Mouse (Mus musculus) E14TG2a.4 (cell line): ENCODE measurements at regions not wholly inside any gene's neighbourhood (a gene's known extent, or its start where the extent isn't known, plus 50 kb on each side); places are given as distances from the start of the nearest gene placed in this dataset.
A peak's percentile ranks its signal among the peaks of the same experiment; 100 is the strongest.

Source experiments
- H3K27me3 ChIP-seq: 2 replicates; pipeline ENCODE4 v1.6.1; 2014; ENCODE audit warnings: low read length, control low read depth; ENCODE audit not compliant: insufficient read depth
- H3K36me3 ChIP-seq: 2 replicates; pipeline ENCODE4 v1.6.1; 2014; ENCODE audit warnings: low read length, control low read depth; ENCODE audit not compliant: insufficient read depth
- H3K4me1 ChIP-seq: replicated peaks from 2 replicates; pipeline ENCODE4 v1.6.1; 2014; ENCODE audit warnings: low read depth, low read length, control low read depth
- H3K4me3 ChIP-seq: replicated peaks from 2 replicates; pipeline ENCODE4 v1.5.1; 2014; ENCODE audit warnings: mild to moderate bottlenecking, low read length
- H3K9me3 ChIP-seq: 2 replicates; pipeline ENCODE4 v1.6.1; 2014; ENCODE audit warnings: low read length, control low read depth
- CTCF ChIP-seq: conservative IDR thresholded peaks from 2 replicates; pipeline ENCODE4 v1.5.1; 2014; ENCODE audit warnings: low read length
- NANOG ChIP-seq: IDR thresholded peaks from 2 replicates; pipeline ENCODE4 v1.6.1; 2014; ENCODE audit warnings: borderline replicate concordance, low read length, mixed read lengths
- POU5F1 ChIP-seq: IDR thresholded peaks from 2 replicates; pipeline ENCODE4 v1.6.1; 2014; ENCODE audit warnings: low read length, borderline replicate concordance

DNA sequence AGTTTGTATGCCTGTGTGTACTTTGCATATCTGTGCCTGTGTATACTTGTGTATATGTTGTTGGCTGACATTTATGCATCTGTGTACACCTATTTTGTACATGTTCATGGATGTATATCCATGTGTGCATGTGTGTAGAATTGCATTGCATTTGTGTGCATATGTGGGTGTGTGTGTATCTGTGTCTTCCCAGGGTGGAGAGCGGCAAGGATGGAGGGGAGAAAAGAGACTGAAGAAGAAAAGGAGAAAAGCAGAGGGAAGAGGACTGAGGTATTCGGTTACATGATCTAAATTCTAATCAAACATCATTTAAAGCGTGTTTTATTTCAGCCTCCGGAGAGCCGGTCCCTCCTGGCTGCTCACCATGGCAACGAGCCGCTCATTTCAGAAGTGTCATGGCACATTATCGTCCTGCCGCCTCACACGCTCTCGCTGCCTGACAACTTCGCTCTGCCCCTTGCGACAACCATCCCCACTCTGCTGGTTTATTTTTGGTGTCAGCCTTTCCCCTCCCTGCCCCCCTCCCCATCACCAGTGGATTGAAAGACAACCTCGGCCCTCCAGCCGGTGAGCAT is 58.6 kb downstream of the Mrm1 start:
- TF ChIP-seq CTCF (no peak), POU5F1 (no peak), NANOG (no peak)
- Histone ChIP-seq H3K27me3 (peaks cover 35% of the 10 kb centered on the region), H3K36me3 (no peaks in the 10 kb centered on the region), H3K4me3 (no peak overlapping the region), H3K4me1 (peaks cover 23% of the 10 kb centered on the region), H3K9me3 (peaks cover 4% of the 10 kb centered on the region; the same call in 1 of the 2 replicates)

GRCm38 (mm10) chr11:84759478-84759986 is 59.8 kb downstream of the Mrm1 start:
- Histone ChIP-seq H3K4me3 (no peak overlapping the region), H3K27me3 (peaks cover 24% of the 10 kb centered on the region), H3K36me3 (no peaks in the 10 kb centered on the region), H3K9me3 (peaks cover 5% of the 10 kb centered on the region; the same call in 1 of the 2 replicates), H3K4me1 (peaks cover 16% of the 10 kb centered on the region)
- TF ChIP-seq NANOG (no peak), CTCF (no peak), POU5F1 (no peak)

- H3K4me3 ChIP-seq, result no peak overlapping the region
- peaks cover 11% of the 10 kb centered on the region; the same call in 1 of the 2 replicates for H3K27me3 ChIP-seq
- H3K9me3 ChIP-seq, result peaks cover 12% of the 10 kb centered on the region
- peaks cover 19% of the 10 kb centered on the region for H3K4me1 ChIP-seq
- no peaks in the 10 kb centered on the region for H3K36me3 ChIP-seq
- TF ChIP-seq POU5F1, result no peak
- TF ChIP-seq CTCF, result peak; percentile 55
Observed at GRCm38 (mm10) chr11:84752007-84752406, 67.3 kb downstream of the Mrm1 start.

DNA sequence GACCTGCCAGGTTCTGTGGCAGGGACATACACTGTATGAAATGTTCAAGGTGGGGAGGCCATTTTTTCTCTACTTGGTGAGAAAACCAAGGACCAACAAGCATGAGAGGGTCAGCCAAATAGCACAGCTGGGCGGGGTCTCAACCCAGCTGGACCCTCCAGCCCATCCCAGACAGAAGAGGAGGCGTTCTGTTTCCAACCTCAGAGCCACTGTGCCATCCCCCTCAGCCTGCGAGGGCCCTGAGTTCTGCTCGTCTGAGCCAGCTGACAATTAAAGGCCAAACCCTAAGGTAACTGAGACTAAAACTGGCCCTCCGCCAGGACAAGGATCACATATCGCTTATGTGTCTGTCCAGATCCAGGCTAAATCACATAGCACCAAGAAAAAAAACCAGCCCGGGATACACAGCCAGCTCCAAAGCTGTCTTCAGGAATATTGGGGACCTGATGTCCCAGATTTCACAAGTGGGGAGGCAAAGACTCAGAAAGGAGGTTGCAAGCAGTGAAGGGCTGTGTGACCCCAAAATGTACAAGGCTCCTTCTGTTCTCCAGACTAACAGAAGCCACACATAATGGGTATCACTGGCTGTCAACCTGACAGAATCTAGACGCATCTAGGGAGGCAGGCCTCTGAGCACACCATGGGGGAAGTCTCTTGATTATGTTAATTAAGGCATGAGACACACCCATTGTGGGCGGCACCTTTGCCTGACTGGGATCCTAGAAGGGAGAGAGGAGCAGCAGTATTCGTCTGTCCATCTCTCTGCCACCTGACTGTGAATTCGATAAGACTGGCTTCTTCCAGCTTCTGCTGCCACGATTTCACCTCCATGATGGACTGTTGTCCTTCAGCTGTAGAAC is 69.6 kb downstream of the Mrm1 start:
- Histone ChIP-seq H3K9me3 (peaks cover 7% of the 10 kb centered on the region), H3K27me3 (peaks cover 19% of the 10 kb centered on the region; the same call in 1 of the 2 replicates), H3K4me3 (no peak overlapping the region), H3K36me3 (no peaks in the 10 kb centered on the region), H3K4me1 (peaks cover 27% of the 10 kb centered on the region)
- TF ChIP-seq POU5F1 (no peak), CTCF (no peak), NANOG (no peak)

DNA sequence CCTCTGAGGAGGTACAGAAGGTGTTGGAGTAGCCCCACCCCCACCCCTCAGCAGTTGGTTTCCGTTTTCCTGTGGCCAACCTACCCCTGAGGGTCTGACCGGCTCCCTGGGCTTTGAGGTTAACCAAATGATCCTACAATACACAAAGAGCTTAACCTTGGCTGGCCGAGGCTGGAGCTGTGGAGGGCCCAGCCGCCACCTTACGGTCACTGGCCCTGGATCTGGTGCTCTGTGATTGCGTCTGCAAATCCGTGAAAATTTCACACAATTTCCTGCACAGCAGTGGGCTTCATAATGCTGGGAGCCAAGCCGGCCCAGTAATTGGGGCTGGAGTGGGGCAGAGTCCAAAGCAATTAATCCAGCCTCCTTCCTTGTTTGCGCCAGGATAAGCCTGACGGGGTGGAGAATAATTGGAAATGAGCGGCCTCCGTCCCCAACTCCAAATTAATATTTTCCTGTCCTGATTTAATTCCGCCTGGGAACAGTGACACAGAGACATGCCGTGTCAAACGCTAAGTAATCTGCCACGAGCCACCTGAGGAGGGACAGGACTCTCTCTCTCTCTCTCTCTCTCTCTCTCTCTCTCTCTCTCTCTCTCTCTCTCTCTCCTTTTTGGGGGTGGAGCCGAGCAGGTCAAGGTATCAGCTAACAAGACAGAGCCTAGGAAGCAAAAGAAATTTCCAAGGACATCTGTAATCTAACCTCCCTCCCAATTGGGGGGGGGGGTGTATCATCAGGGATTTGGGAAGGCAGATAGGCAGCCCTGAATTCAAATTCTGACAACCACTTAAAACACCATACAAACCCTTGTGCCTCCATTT is 80.3 kb downstream of the Mrm1 start:
- Histone ChIP-seq H3K4me3 (peak overlapping the region; percentile 66), H3K9me3 (no peaks in the 10 kb centered on the region), H3K27me3 (0 out of 2 replicates have a peak, but pooled peaks cover 4% of the 10 kb centered on the region), H3K4me1 (peaks cover 39% of the 10 kb centered on the region), H3K36me3 (no peaks in the 10 kb centered on the region)
- TF ChIP-seq POU5F1 (no peak), NANOG (no peak), CTCF (no peak)

DNA sequence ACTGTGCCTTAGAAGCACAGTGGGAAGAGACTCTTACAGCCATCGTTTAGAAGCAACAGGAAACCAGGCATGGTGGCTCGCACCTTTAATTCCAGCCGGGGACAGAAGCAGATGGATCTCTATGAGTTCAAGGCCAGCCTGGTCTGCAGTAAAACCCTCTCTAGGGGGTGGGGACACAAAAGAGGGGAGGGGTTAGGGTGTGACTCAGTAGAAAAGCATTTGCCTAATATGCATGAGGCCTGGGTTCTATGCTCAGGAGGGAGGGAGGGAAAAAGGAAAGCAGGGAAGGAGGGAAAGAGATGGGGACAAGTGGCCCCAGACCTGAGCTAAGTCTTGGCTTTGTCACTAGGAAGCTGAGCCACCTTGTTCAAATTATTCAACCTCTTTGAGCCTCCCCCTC is 81.2 kb downstream of the Mrm1 start:
- H3K36me3 ChIP-seq, result no peaks in the 10 kb centered on the region
- no peaks in the 10 kb centered on the region for H3K9me3 ChIP-seq
- peaks cover 39% of the 10 kb centered on the region for H3K4me1 ChIP-seq
- no peak for TF ChIP-seq POU5F1
- TF ChIP-seq CTCF, result no peak
- no peak for TF ChIP-seq NANOG
- peak overlapping the region; percentile 66 for H3K4me3 ChIP-seq
- H3K27me3 ChIP-seq, result 0 out of 2 replicates have a peak, but pooled peaks cover 4% of the 10 kb centered on the region

DNA sequence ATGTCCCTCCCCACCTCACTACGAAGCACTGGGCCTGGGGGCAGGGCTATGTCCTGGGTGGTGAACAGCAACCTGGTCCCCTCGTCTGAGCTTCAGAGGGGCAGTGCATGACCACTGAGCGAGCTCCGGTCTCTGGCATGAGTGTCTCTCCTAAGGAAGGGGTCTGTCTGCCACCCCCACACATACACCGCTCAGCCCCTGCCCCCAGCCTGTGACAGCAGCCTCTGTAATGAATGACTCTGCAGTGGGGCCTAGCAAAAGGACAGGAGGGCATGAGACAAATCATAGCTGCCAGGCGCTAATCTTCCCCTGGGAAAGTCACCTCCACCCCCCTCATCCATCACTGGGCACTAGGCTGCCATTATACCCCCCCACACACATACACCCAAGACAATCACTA is 87.4 kb downstream of the Mrm1 start:
- no peak overlapping the region for H3K4me3 ChIP-seq
- H3K27me3 ChIP-seq, result peaks cover 7% of the 10 kb centered on the region; the same call in 1 of the 2 replicates
- 0 out of 2 replicates have a peak, but pooled peaks cover 4% of the 10 kb centered on the region for H3K4me1 ChIP-seq
- no peaks in the 10 kb centered on the region for H3K9me3 ChIP-seq
- TF ChIP-seq CTCF, result no peak
- no peak for TF ChIP-seq NANOG
- TF ChIP-seq POU5F1, result no peak
- H3K36me3 ChIP-seq, result no peaks in the 10 kb centered on the region

- TF ChIP-seq POU5F1, result no peak
- TF ChIP-seq NANOG, result no peak
- no peak for TF ChIP-seq CTCF
- H3K4me3 ChIP-seq, result no peak overlapping the region
Observed at GRCm38 (mm10) chr11:84730218-84730617, 89.1 kb downstream of the Mrm1 start.

More at GRCm38 (mm10) chr11:84730218-84730617, 89.1 kb downstream of the Mrm1 start:
- no peaks in the 10 kb centered on the region for H3K9me3 ChIP-seq
- no peaks in the 10 kb centered on the region for H3K36me3 ChIP-seq
- H3K27me3 ChIP-seq, result peaks cover 13% of the 10 kb centered on the region; the same call in 1 of the 2 replicates
- H3K4me1 ChIP-seq, result peaks cover 10% of the 10 kb centered on the region
